Mouse (Mus musculus) CH12.LX (cell line): ENCODE results near the gene Fxyd7.

Source experiments
- CTCF ChIP-seq, 2 experiments: IDR thresholded peaks in 1 of 2; conservative IDR thresholded peaks in 1 of 2; 2 replicates each; pipeline ENCODE4 v1.5.1; 2011 to 2012; ENCODE audit warnings: low read depth in 2 of 2, low read length in 2 of 2, improper control_type of control experiment in 1 of 2, inconsistent platforms in 1 of 2, mild to moderate bottlenecking in 1 of 2, moderate library complexity in 1 of 2
- E2F4 ChIP-seq: IDR thresholded peaks from 2 replicates; pipeline ENCODE4 v1.6.1; 2011; ENCODE audit warnings: low read depth, low read length, improper control_type of control experiment; ENCODE audit not compliant: insufficient replicate concordance
- HCFC1 ChIP-seq: IDR thresholded peaks from 2 replicates; pipeline ENCODE4 v1.6.1; 2012; ENCODE audit warnings: low read depth, mild to moderate bottlenecking, inconsistent platforms, low read length, improper control_type of control experiment
- MAX ChIP-seq: IDR thresholded peaks from 2 replicates; pipeline ENCODE4 v1.6.1; 2011; ENCODE audit warnings: low read length, improper control_type of control experiment

DNA sequence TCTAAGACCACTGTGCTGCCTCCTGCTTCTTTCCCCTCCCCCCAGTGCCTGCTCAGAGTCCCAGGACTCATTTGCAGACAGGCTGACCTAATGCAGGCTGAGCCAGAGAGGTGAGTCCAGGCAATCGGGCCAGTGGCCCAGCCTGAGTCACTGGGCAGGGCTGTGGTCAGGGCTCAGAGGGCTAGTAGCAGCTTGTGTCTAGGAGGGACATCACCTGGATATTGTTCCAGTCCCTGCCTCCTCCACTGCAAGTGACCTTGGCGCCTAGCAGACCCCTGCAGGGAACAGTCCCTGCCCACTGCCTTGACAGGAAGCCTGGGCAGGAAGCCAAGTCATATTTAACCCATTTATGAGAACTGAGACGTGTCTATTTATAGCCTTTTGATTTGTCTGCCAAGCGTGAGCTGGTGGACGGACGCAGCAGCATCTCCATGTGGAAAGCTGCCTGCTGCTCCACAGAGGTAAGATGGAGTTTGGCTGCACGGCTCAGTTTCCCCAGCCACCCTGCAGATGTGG, 50.7 kb downstream of the Fxyd7 start:
- TF ChIP-seq HCFC1 (no peak), CTCF (conservative IDR thresholded peaks at IDR 0.05 in 1 of 2, IDR thresholded peaks at IDR 0.05 in 1 of 2; ENCODE audit: low read depth in 2 of 2, low read length in 2 of 2) (no peak), MAX (no peak; the same call in 1 of the 2 replicates), E2F4 (no peak)
